Mouse (Mus musculus): ENCODE measurements around the gene Lrriq3. TPM values are rescaled to one million over a fixed set of nuclear protein-coding genes. Genes with fewer than 3 reads are reported as not detected.
A peak's percentile ranks its signal among the peaks of the same experiment; 100 is the strongest.

The Lrriq3 gene
- polyA plus RNA-seq (2011; ENCODE audit: insufficient read length, low read depth, missing spikeins) = 1.1 and 1.3 TPM in 2 replicates

- Histone ChIP-seq H3K4me1 (ENCODE audit: control insufficient read depth, insufficient read depth, low read length) (peaks cover 4% of the 10 kb centered on the region; the same call in 1 of the 2 replicates), H3K4me3 (ENCODE audit: insufficient read depth, low read length) (peak within 1 kb of the TSS; percentile 83), H3K27ac (ENCODE audit: insufficient read depth, low read length) (peak within 1 kb of the TSS; percentile 89)
- TF ChIP-seq CTCF (IDR thresholded peaks at IDR 0.05; ENCODE audit: borderline replicate concordance, insufficient read depth, low read length) (no peak), POLR2A (IDR thresholded peaks at IDR 0.05; ENCODE audit: low read depth, low read length) (peak; percentile 62)
Observed at GRCm38 (mm10) chr3:155093116-155093956, at the start of gene Lrriq3, which contains the start of gene Fpgt. TSS of gene Lrriq3 (plus strand) at chr3:155093434. TSS of gene Fpgt (minus strand) at chr3:155093403.

GRCm38 (mm10) chr3:155052021-155052420 lies 41.2 kb upstream of the Lrriq3 start:
- Histone ChIP-seq H3K4me1 (ENCODE audit: control insufficient read depth, insufficient read depth, low read length) (peaks cover 9% of the 10 kb centered on the region; the same call in 1 of the 2 replicates), H3K4me3 (ENCODE audit: insufficient read depth, low read length) (no peak overlapping the region), H3K27ac (ENCODE audit: insufficient read depth, low read length) (peak overlapping the region; percentile 91)
- TF ChIP-seq CTCF (IDR thresholded peaks at IDR 0.05; ENCODE audit: borderline replicate concordance, insufficient read depth, low read length) = no peak
- no peak for TF ChIP-seq POLR2A (IDR thresholded peaks at IDR 0.05; ENCODE audit: low read depth, low read length)

- H3K4me1 ChIP-seq (ENCODE audit: control insufficient read depth, insufficient read depth, low read length) = peaks cover 13% of the 10 kb centered on the region
- no peak overlapping the region for H3K27ac ChIP-seq (ENCODE audit: insufficient read depth, low read length)
- no peak for TF ChIP-seq POLR2A (IDR thresholded peaks at IDR 0.05; ENCODE audit: low read depth, low read length)
- no peak overlapping the region for H3K4me3 ChIP-seq (ENCODE audit: insufficient read depth, low read length)
Observed at GRCm38 (mm10) chr3:155053189-155053588, 40.0 kb upstream of the Lrriq3 start.

- H3K4me1 ChIP-seq (ENCODE audit: control insufficient read depth, insufficient read depth, low read length) = peaks cover 14% of the 10 kb centered on the region
- H3K4me3 ChIP-seq (ENCODE audit: insufficient read depth, low read length) = no peak within 1 kb of the TSS
- peak within 1 kb of the TSS; percentile 100 for H3K27ac ChIP-seq (ENCODE audit: insufficient read depth, low read length)
- no peak for TF ChIP-seq POLR2A (IDR thresholded peaks at IDR 0.05; ENCODE audit: low read depth, low read length)
- TF ChIP-seq CTCF (IDR thresholded peaks at IDR 0.05; ENCODE audit: borderline replicate concordance, insufficient read depth, low read length) = no peak
Observed at GRCm38 (mm10) chr3:155055231-155055916, 37.9 kb upstream of the Lrriq3 start, which contains the start of gene Tnni3k. TSS of gene Tnni3k (minus strand) at chr3:155055407.

- H3K27ac ChIP-seq (ENCODE audit: insufficient read depth, low read length) = peak overlapping the region; percentile 100
- TF ChIP-seq POLR2A (IDR thresholded peaks at IDR 0.05; ENCODE audit: low read depth, low read length) = 0 out of 2 replicates have a peak, but pooled peaks have one; percentile 34
- TF ChIP-seq CTCF (IDR thresholded peaks at IDR 0.05; ENCODE audit: borderline replicate concordance, insufficient read depth, low read length) = no peak
- peaks cover 14% of the 10 kb centered on the region for H3K4me1 ChIP-seq (ENCODE audit: control insufficient read depth, insufficient read depth, low read length)
- H3K4me3 ChIP-seq (ENCODE audit: insufficient read depth, low read length) = no peak overlapping the region
Observed at GRCm38 (mm10) chr3:155056606-155057005, 36.6 kb upstream of the Lrriq3 start.

GRCm38 (mm10) chr3:155057566-155057965 lies 35.7 kb upstream of the Lrriq3 start:
- no peak for TF ChIP-seq CTCF (IDR thresholded peaks at IDR 0.05; ENCODE audit: borderline replicate concordance, insufficient read depth, low read length)
- no peak for TF ChIP-seq POLR2A (IDR thresholded peaks at IDR 0.05; ENCODE audit: low read depth, low read length)
- Histone ChIP-seq H3K27ac (ENCODE audit: insufficient read depth, low read length) (peak overlapping the region; percentile 100), H3K4me3 (ENCODE audit: insufficient read depth, low read length) (no peak overlapping the region), H3K4me1 (ENCODE audit: control insufficient read depth, insufficient read depth, low read length) (peaks cover 14% of the 10 kb centered on the region)

- no peak overlapping the region for H3K4me3 ChIP-seq (ENCODE audit: insufficient read depth, low read length)
- H3K4me1 ChIP-seq (ENCODE audit: control insufficient read depth, insufficient read depth, low read length) = peaks cover 11% of the 10 kb centered on the region
- TF ChIP-seq CTCF (IDR thresholded peaks at IDR 0.05; ENCODE audit: borderline replicate concordance, insufficient read depth, low read length) (no peak), POLR2A (IDR thresholded peaks at IDR 0.05; ENCODE audit: low read depth, low read length) (no peak)
- H3K27ac ChIP-seq (ENCODE audit: insufficient read depth, low read length) = peak overlapping the region; percentile 99
Observed at GRCm38 (mm10) chr3:155058800-155059448, 34.3 kb upstream of the Lrriq3 start.

GRCm38 (mm10) chr3:155059449-155059822 lies 33.8 kb upstream of the Lrriq3 start:
- Histone ChIP-seq H3K27ac (ENCODE audit: insufficient read depth, low read length) (no peak overlapping the region), H3K4me1 (ENCODE audit: control insufficient read depth, insufficient read depth, low read length) (peaks cover 11% of the 10 kb centered on the region), H3K4me3 (ENCODE audit: insufficient read depth, low read length) (no peak overlapping the region)
- TF ChIP-seq CTCF (IDR thresholded peaks at IDR 0.05; ENCODE audit: borderline replicate concordance, insufficient read depth, low read length) = no peak
- no peak for TF ChIP-seq POLR2A (IDR thresholded peaks at IDR 0.05; ENCODE audit: low read depth, low read length)

GRCm38 (mm10) chr3:155077908-155078307 lies 15.3 kb upstream of the Lrriq3 start:
- TF ChIP-seq CTCF (IDR thresholded peaks at IDR 0.05; ENCODE audit: borderline replicate concordance, insufficient read depth, low read length) = no peak
- no peak for TF ChIP-seq POLR2A (IDR thresholded peaks at IDR 0.05; ENCODE audit: low read depth, low read length)
- peaks cover 3% of the 10 kb centered on the region for H3K4me1 ChIP-seq (ENCODE audit: control insufficient read depth, insufficient read depth, low read length)
- H3K4me3 ChIP-seq (ENCODE audit: insufficient read depth, low read length) = no peak overlapping the region
- H3K27ac ChIP-seq (ENCODE audit: insufficient read depth, low read length) = peak overlapping the region; percentile 91

Data from embryonic fibroblast, embryonic 13.5 days (primary cell).